22 mouse cellular contexts compared by ENCODE assay signal in the genomic region with DNA sequence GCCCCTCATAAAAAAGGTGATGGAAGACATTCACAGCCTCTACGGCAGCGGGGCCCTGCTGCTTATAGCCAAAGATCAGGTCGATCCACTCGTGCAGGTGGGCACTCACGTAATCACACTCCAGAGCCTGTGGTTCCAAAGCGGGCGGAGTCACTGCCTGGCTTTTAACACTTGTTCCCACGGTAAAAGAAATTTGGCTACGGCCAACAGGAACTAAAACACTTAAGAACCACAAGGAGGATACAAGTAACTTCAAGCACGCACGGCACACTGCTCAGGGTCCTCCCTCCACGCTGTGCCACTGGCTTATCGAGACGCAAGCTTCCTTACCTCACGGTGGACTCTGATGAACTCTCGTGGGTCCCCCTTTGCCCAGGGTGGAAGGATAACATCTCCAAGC.
DNase-seq lines count a peak whose midpoint lies in the region; ATAC-seq and TF ChIP-seq lines count a peak whose summit lies in the region.
"Had no signal": no experiment of that assay in that cellular context is flagged by ENCODE, and none has a peak within 500 bp of the region (broad histone marks: within the 10 kb centered on the region; RNA-seq: fewer than 3 reads in every experiment).

No protein-coding gene starts in this region.

- no peak overlapping the region for H3K9ac ChIP-seq in forebrain, embryonic 14.5 days (ENCODE audit: low read length)
- H3K9ac ChIP-seq: forebrain, embryonic 15.5 days; heart, embryonic 13.5 days; hindbrain, embryonic 12.5 days; hindbrain, embryonic 15.5 days had no signal

- H3K27me3 ChIP-seq in forebrain, embryonic 14.5 days (replicated peaks; ENCODE audit: control insufficient read depth, insufficient read depth, low read length), result no peaks in the 10 kb centered on the region
- H3K27me3 ChIP-seq: forebrain, embryonic 15.5 days; heart, embryonic 13.5 days; hindbrain, embryonic 12.5 days; hindbrain, embryonic 15.5 days had no signal

- peaks cover 7% of the 10 kb centered on the region for H3K4me1 ChIP-seq in lung, adult 2 months (ENCODE audit: control insufficient read depth, insufficient read depth, low read length)
- no peaks in the 10 kb centered on the region for H3K4me1 ChIP-seq in forebrain, embryonic 14.5 days (ENCODE audit: control insufficient read depth, insufficient read depth, low read length)
- H3K4me1 ChIP-seq: forebrain, embryonic 10.5 days; forebrain, embryonic 15.5 days; heart, embryonic 10.5 days; heart, embryonic 13.5 days; hindbrain, embryonic 12.5 days; hindbrain, embryonic 15.5 days had no signal

- DNase-seq in lung, adult 18-20 months, result peak; percentile 79 to 86
- peak; percentile 36 for DNase-seq in lung, adult 2 months
- peak; percentile 48 for DNase-seq in lung, postnatal 10 days
- peak; percentile 85 for DNase-seq in lung, postnatal 36 days
- no peak for DNase-seq in frontal cortex, postnatal 14 days (ENCODE audit: low spot score in 2 of 2)
- DNase-seq in layer of hippocampus, postnatal 25 days (ENCODE audit: extremely low spot score in 1 of 2, low spot score in 1 of 2), result no peak
- DNase-seq in forebrain, embryonic 14.5 days (ENCODE audit: low spot score), result no peak
- DNase-seq: adrenal gland, postnatal 10 days; cerebellum, adult 18-20 months; cerebellum, adult 9-10 months; cerebellum, postnatal 14 days; gastrocnemius, adult 2 months; gastrocnemius, postnatal 25 days; heart, adult 2 months; heart, postnatal 14 days had no signal

- 74% methylated on average over 16 of the region's 16 CpGs for WGBS in lung, adult 2 months
- WGBS in forebrain, embryonic 14.5 days, result 97% methylated on average over 16 of the region's 16 CpGs

- no peak overlapping the region for H3K4me2 ChIP-seq in forebrain, embryonic 14.5 days (ENCODE audit: low read length)
- H3K4me2 ChIP-seq: forebrain, embryonic 15.5 days; heart, embryonic 13.5 days; hindbrain, embryonic 12.5 days; hindbrain, embryonic 15.5 days had no signal

- peaks cover 88% of the 10 kb centered on the region for H3K36me3 ChIP-seq in forebrain, embryonic 14.5 days (ENCODE audit: control insufficient read depth, insufficient read depth, low read length)

- H3K27ac ChIP-seq in forebrain, embryonic 14.5 days (ENCODE audit: low read depth, low read length), result no peak overlapping the region
- H3K27ac ChIP-seq: forebrain, embryonic 10.5 days; forebrain, embryonic 15.5 days; gastrocnemius, adult 2 months; heart, adult 2 months; heart, embryonic 10.5 days; heart, embryonic 13.5 days; hindbrain, embryonic 12.5 days; hindbrain, embryonic 15.5 days had no signal

- no peak for ATAC-seq in forebrain, embryonic 14.5 days
- ATAC-seq: CD4-positive, CD25-positive, alpha-beta regulatory T cell, adult 4 months; forebrain, embryonic 15.5 days had no signal

- no peak overlapping the region for H3K4me3 ChIP-seq in lung, adult 2 months (replicated peaks; ENCODE audit: extremely low read depth, low read depth, low read length)
- no peak overlapping the region for H3K4me3 ChIP-seq in forebrain, embryonic 14.5 days (ENCODE audit: low read depth, low read length)
- H3K4me3 ChIP-seq: forebrain, embryonic 10.5 days; forebrain, embryonic 15.5 days; gastrocnemius, adult 2 months; heart, adult 2 months; heart, embryonic 10.5 days; heart, embryonic 13.5 days; hindbrain, embryonic 12.5 days; hindbrain, embryonic 15.5 days had no signal

- no peaks in the 10 kb centered on the region for H3K9me3 ChIP-seq in forebrain, embryonic 14.5 days (replicated peaks; ENCODE audit: control insufficient read depth, low read length)
- H3K9me3 ChIP-seq: forebrain, embryonic 10.5 days; forebrain, embryonic 15.5 days; heart, embryonic 10.5 days; heart, embryonic 13.5 days; hindbrain, embryonic 12.5 days; hindbrain, embryonic 15.5 days had no signal

- no peak for TF ChIP-seq CTCF in lung, adult 2 months (IDR thresholded peaks at IDR 0.05; ENCODE audit: insufficient read depth, low read length)

- no peak for TF ChIP-seq POLR2A in lung, adult 2 months (IDR thresholded peaks at IDR 0.05; ENCODE audit: borderline replicate concordance, extremely low read depth, low read depth, low read length)

Comparison
In these comparisons a context has a peak if more than half of its experiments do, and no peak if none do; other contexts are left out.
1. DNase-seq: peak in lung, adult 18-20 months (2 of 2), lung, adult 2 months (single experiment), lung, postnatal 10 days (single experiment) and lung, postnatal 36 days (single experiment); none in frontal cortex, postnatal 14 days (0 of 2), layer of hippocampus, postnatal 25 days (0 of 2) and forebrain, embryonic 14.5 days (single experiment).